Mouse (Mus musculus) bone marrow macrophage, adult 2 months (primary cell): ENCODE results near the gene Gnb2. TPM values are rescaled to one million over a fixed set of nuclear protein-coding genes. Genes with fewer than 3 reads are reported as not detected.
A peak's percentile ranks its signal among the peaks of the same experiment; 100 is the strongest.

Experiments
- H3K27ac ChIP-seq: 2 replicates; pipeline ENCODE4 v1.5.1; 2012; ENCODE audit warnings: low read depth, low read length; ENCODE audit not compliant: insufficient read depth
- H3K4me1 ChIP-seq: 2 replicates; pipeline ENCODE4 v1.6.1; 2012; ENCODE audit warnings: low read length; ENCODE audit not compliant: control insufficient read depth, insufficient read depth
- H3K4me3 ChIP-seq: 2 replicates; pipeline ENCODE4 v1.5.1; 2012; ENCODE audit warnings: mild to moderate bottlenecking, low read length, moderate library complexity; ENCODE audit not compliant: insufficient read depth
- CTCF ChIP-seq: IDR thresholded peaks from 2 replicates; pipeline ENCODE4 v1.5.1; 2012; ENCODE audit warnings: low read depth, mild to moderate bottlenecking, low read length, moderate library complexity
- POLR2A ChIP-seq: IDR thresholded peaks from 2 replicates; pipeline ENCODE4 v1.6.1; 2012; ENCODE audit warnings: mild to moderate bottlenecking, low read depth, low read length, borderline replicate concordance
- polyA plus RNA-seq: library from polyadenylated mRNA; stranded (reverse); fragments of >200 nt; gene quantifications from 2 replicates; pipeline ENCODE4 v1.2.4, GENCODE M21; 2012; ENCODE audit not compliant: missing spikeins, insufficient read depth, insufficient read length

Gene Gnb2
- polyA plus RNA-seq, 1 experiment = 547 TPM

DNA sequence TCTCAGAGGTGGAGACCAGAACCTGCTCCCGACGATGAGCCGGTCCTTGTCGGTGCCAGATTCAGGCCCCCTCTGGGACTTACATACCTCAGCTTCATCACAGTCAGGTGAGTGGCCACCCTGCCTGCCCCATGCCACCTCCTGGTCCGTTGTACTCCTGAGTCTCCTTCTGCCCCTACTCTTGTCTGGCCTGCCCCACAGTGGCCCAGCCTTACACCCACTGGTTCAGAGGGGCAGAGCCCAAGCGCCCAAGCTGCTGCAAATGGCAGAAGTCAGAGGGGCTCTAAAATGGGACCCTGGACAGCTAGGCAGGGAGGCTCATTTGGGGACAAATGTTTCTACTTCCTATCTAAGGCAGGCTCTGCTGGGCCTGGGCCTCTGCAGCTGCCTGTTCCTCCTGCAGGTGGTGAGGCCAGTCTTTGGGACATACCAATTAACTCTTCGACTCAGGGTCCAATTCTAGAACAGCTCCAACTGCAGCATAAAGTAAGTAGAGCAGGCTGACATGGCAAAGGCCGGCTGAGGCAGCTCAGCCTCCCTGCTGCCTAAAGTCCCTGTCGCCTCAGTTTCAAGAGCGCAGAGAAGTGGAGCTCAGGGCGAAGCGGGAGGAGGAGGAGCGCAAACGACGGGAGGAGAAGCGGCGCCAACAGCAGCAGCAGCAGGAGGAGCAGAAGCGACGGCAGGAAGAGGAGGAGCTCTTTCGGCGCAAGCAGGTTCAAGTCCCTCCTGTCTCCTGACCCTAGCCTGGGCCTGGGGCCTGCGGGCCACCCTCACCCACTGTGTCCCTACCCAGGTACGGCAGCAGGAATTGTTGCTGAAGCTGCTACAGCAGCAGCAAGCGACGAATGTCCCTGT, 9.7 kb downstream of the Gnb2 start:
- TF ChIP-seq POLR2A = no peak
- no peak for TF ChIP-seq CTCF
- H3K27ac ChIP-seq = no peak overlapping the region
- H3K4me1 ChIP-seq = no peaks in the 10 kb centered on the region; the same call in 1 of the 2 replicates
- no peak overlapping the region for H3K4me3 ChIP-seq

DNA sequence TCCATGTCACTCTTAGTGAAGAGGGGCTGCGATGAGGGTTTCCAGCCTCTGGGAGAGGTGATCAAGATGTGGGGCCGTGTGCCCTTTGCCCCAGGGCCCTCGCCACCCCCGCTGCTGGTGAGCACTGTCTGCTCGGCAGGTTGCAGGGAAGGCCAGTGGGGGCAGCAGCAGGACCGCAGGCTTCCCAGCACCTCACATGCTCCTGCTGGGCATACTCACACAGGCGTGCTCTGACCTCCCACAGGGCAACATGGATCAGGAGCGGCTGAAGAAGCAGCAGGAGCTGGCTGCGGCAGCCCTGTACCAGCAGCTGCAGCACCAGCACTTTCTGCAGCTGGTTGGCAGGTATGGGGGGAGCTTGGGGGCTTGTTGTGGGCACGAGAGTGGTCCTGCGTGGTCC, 10.6 kb downstream of the Gnb2 start:
- TF ChIP-seq CTCF = no peak
- no peak for TF ChIP-seq POLR2A
- H3K27ac ChIP-seq = no peak overlapping the region
- H3K4me3 ChIP-seq = no peak overlapping the region
- no peaks in the 10 kb centered on the region; the same call in 1 of the 2 replicates for H3K4me1 ChIP-seq

DNA sequence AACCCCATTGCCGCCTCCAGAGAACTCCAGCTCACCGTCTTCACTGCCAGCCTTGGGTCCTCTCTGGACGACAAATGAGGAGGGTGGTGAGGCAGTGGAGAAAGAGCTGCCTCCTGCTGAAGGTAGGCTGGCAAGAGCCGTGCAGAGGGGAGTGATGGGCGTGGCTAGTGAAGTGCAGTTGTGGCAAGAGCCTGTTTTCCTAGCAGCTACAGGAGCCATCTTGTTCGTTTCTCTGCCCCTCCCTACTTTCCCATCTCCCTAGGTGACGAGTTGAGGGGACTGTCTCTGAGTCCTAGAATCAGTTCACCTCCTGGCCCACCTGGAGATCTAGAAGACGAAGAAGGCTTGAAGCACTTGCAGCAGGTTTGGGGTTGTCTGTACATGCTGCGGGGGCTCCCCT, 11.4 kb downstream of the Gnb2 start:
- TF ChIP-seq POLR2A = no peak
- no peak for TF ChIP-seq CTCF
- H3K4me3 ChIP-seq = no peak overlapping the region
- no peak overlapping the region for H3K27ac ChIP-seq
- no peaks in the 10 kb centered on the region for H3K4me1 ChIP-seq

DNA sequence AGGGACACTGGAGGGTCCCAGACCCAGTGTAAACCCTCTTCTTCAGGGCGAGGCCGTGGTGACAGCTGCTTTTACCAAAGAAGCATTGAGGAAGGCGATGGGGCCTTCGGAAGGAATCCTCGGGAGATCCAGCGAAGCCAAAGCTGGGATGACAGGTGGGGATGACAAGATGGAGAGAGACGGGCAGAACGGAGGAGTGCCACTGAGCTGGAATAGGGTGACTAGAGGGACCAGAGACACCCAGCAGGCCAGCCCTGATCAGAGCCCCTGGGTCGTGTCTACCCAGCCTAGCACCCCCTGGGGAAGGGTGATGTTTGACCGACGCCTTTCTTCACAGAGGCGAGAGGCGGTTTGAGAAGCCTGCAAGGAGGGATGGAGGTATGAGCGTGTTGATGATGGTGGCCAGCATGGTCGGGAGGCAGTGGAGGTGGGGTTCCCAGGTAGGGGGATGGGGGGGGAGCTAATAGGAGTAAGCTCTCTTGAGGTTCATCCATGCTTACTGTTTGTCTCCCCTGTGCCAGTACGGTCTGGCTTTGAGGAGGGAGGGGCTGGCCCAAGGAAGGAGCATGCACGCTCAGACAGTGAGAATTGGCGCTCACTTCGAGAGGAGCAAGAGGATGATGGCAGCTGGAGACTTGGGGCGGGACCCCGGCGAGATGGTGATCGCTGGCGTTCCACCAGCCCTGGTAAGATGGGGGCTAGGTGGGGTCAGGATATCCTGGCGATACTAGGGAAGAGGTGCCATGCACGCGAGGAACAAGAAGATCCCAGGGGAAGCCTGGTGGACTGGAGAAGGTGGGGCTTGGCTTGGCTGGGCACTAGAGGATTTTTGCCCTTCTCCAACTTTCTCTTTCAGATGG, 13.4 kb downstream of the Gnb2 start:
- TF ChIP-seq POLR2A = no peak
- Histone ChIP-seq H3K4me3 (no peak overlapping the region), H3K27ac (no peak overlapping the region), H3K4me1 (no peaks in the 10 kb centered on the region)

DNA sequence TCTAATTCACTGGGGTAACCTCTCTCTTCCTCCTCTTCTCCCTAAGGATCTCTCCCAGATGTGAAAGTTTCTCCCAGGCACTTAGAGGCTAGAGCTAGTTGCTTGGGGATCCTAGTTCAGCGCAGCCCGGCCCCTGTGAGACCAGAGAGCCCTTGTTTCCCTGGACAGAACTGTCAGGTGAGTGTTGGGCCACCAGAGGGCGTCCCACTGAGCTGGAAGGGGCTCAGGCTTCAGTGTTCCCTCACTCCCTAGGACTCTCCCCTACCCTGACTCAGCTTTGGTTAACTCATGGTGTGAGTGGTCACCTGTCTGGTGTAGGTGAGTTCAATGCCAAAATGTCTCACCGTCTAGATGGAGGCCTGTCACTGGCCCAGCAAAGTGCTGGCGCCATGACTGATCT, 14.9 kb downstream of the Gnb2 start, which contains the start of gene Gigyf1:
Gene Gigyf1, plus strand, starts transcription at position 113 of the 400 bp plus-strand sequence.
- H3K4me1 ChIP-seq = no peaks in the 10 kb centered on the region
- TF ChIP-seq POLR2A (no peak), CTCF (peak; percentile 65; the same call in 1 of the 2 replicates)
- no peak within 1 kb of the TSS for H3K4me3 ChIP-seq
- H3K27ac ChIP-seq = no peak within 1 kb of the TSS

DNA sequence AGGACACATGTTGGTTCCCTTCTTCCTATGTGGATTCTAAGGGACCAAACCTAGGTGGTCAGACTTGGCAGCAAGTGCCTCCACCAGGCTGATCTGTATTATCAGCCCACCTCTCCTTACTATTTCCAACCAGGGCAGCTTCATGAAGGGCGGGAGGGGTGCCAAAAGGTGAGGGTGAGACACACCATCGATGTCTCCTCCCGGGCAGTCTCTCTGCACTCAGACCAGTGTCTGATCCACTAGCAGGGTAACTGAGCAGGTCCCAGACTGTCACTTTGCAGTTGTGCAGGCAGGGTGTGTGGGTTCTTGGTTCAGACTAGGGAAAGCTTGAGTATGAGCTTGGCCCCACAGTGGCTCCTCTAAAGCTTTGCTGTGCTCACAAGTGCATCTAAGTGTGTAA, 18.5 kb downstream of the Gnb2 start:
- TF ChIP-seq POLR2A = no peak
- no peak for TF ChIP-seq CTCF
- peaks cover 14% of the 10 kb centered on the region for H3K4me1 ChIP-seq
- no peak overlapping the region for H3K27ac ChIP-seq
- no peak overlapping the region for H3K4me3 ChIP-seq

DNA sequence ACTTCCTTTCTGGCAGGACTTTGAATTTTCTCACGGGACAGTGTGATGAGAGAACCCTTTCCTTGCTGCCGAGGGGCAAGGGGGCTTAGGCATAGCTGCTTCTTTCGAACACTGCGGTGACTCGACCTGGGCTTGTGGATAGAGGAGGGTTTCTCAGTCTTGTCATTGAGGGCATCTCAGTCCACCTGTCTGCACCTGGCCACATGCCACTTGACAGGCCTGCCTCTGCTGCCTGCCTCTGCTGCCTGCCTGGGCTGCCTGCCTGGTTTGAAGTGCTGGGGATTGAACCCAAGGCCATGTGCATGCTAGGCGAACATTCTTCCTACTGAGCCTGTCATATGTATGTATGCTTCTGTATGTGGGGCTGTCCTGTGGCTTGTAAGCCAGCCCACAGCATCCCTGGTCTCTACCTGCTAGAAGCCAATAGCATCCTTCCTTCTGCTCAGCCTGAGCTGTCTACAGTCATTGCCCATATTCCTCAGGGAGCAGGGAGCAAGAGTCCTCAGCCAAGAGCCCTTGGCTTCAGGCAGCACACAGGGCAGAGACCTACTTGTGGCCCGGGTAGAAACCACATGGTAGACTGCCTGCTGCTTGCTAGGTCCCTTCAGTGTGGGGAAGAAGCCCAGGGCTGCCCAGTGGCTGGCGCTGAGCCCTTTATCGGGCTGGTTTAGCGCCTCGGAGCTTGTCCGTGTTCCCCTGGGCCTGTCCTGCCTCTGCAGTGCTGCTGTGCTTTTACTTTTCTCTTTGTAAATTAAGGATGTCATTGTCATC, 19.2 kb downstream of the Gnb2 start:
- TF ChIP-seq CTCF (no peak), POLR2A (no peak)
- Histone ChIP-seq H3K27ac (no peak overlapping the region), H3K4me3 (no peak overlapping the region), H3K4me1 (peaks cover 14% of the 10 kb centered on the region)

DNA sequence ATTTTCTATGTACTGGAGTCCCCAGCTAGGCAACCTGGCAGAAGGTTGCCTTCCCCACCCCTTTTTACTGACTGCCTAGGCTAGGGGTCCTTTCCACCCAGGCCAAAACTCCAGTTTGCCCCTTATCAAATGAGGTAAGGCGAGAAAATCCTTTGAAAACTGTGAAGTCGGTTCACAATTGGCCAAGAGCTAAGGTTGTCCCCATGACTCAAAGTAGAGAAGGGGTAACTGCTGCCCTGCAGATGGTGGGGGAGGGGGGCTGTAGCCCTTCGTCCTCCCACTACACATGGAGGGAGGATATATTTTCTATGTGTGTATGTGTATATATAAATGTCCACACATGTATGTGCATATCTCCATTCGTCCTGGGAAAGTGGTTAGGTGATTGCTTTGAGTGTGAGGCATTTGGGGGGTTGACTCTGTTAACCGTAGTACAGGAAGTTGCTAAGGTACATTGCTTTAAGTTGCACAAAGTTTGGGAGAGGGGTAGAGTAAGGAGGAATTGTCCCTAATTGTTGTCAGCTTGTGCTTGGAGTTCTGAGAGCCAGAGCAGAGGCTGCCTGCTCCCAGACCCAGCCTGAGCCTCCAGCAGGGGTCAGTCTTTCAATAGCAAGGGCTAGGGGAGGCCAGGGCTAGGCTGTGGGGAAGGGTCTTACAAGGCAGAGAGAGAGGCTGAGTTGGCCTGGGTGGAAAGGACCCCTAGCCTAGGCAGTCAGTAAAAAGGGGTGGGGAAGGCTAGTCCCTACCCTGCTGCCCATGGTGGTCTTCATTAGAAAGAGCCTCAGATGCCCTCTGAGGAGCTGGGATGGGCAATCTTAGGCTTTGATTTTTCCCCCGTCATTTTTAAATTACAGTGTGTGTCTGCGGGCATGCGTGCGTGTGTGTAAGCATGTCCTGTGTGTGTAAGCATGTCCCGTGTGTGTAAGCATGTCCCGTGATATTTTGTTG, 20.2 kb downstream of the Gnb2 start:
- Histone ChIP-seq H3K27ac (no peak overlapping the region), H3K4me3 (no peak overlapping the region), H3K4me1 (peaks cover 14% of the 10 kb centered on the region)
- TF ChIP-seq POLR2A (no peak), CTCF (peak; percentile 63)

DNA sequence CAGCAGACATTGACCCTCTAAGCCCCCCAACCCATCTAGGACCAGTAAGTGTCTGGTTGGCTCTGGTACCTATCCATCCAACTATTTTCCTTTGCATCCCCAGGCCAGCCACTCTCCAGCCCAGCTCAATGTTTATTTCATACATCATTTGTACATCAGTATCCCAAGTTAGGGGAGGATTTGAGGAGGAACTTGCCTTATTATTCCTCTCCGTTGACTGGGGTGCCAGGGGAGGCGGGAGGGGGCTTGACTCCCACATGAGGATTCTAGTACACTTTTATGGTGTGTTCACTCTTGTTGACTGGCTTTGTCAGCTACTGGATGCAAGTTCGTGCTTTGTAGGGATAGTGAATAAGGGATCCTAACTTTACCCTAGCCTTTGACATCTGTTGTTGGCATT, 21.6 kb downstream of the Gnb2 start:
- Histone ChIP-seq H3K27ac (no peak overlapping the region), H3K4me1 (peaks cover 14% of the 10 kb centered on the region), H3K4me3 (peak overlapping the region; percentile 80)
- TF ChIP-seq CTCF (no peak), POLR2A (no peak)
